Mouse (Mus musculus) embryo, embryonic 11.5 days (tissue): ENCODE measurements around the gene Cln6.
"Not testable (repeated sequence)": the region's sequence is repeated elsewhere in the genome, so short reads cannot be mapped to it uniquely, and the experiment has no call there.

Experiments used
- DNase-seq: peaks from one replicate; pipeline ENCODE4 v3.0.0-alpha.2; 2012; ENCODE audit warnings: low read depth, low spot score

Gene Cln6

GRCm38 (mm10) chr9:62828662-62829086, 9.9 kb upstream of the Cln6 start:
- DNase-seq, result peak; percentile 91

GRCm38 (mm10) chr9:62829877-62830276, 8.7 kb upstream of the Cln6 start:
- DNase-seq, result no peak

- DNase-seq, result no peak
These were observed 3.7 kb upstream of the Cln6 start for GRCm38 (mm10) chr9:62834906-62835305.

GRCm38 (mm10) chr9:62835705-62836446, 2.7 kb upstream of the Cln6 start:
- DNase-seq, result no peak

GRCm38 (mm10) chr9:62837611-62838010, 974 bp upstream of the Cln6 start:
- no peak for DNase-seq

- no peak for DNase-seq
These were observed 459 bp upstream of the Cln6 start for GRCm38 (mm10) chr9:62838146-62838505.

GRCm38 (mm10) chr9:62839172-62839770, 686 bp downstream of the Cln6 start:
- DNase-seq, result no peak

GRCm38 (mm10) chr9:62843356-62844024, 4.9 kb downstream of the Cln6 start:
- DNase-seq, result no peak

- DNase-seq, result no peak
These were observed 5.9 kb downstream of the Cln6 start for GRCm38 (mm10) chr9:62844461-62844860.

- peak; percentile 82 for DNase-seq
These were observed 9.1 kb downstream of the Cln6 start for GRCm38 (mm10) chr9:62847694-62848093.

- DNase-seq, result no peak
These were observed 10.1 kb downstream of the Cln6 start for GRCm38 (mm10) chr9:62848641-62849040.

- no peak for DNase-seq
These were observed 13.0 kb downstream of the Cln6 start for GRCm38 (mm10) chr9:62851571-62851970.

- DNase-seq, result no peak
These were observed 15.9 kb downstream of the Cln6 start for GRCm38 (mm10) chr9:62854483-62854882.

- DNase-seq, result no peak
These were observed 18.6 kb downstream of the Cln6 start for GRCm38 (mm10) chr9:62857216-62857615.

- peak; percentile 50 for DNase-seq
These were observed 19.2 kb downstream of the Cln6 start, which contains the start of gene Calml4 for GRCm38 (mm10) chr9:62857719-62858261. Gene Calml4, plus strand, starts transcription at chr9:62858080.

- peak; percentile 23 for DNase-seq
These were observed 19.9 kb downstream of the Cln6 start for GRCm38 (mm10) chr9:62858266-62859019.

GRCm38 (mm10) chr9:62860102-62860501, 21.5 kb downstream of the Cln6 start:
- not testable (repeated sequence) for DNase-seq

- no peak for DNase-seq
These were observed 22.3 kb downstream of the Cln6 start for GRCm38 (mm10) chr9:62860866-62861265.

- not testable (repeated sequence) for DNase-seq
These were observed 30.7 kb downstream of the Cln6 start for GRCm38 (mm10) chr9:62869236-62869635.

GRCm38 (mm10) chr9:62870728-62871127, 32.1 kb downstream of the Cln6 start:
- DNase-seq, result no peak

- DNase-seq, result no peak
These were observed 38.5 kb downstream of the Cln6 start for GRCm38 (mm10) chr9:62876966-62877616.
